Mouse (Mus musculus) hindbrain, embryonic 16.5 days (tissue): Measurements from ENCODE around the gene Mvk. TPM values are rescaled to one million over a fixed set of nuclear protein-coding genes. Genes with fewer than 3 reads are reported as not detected.
A peak's percentile ranks its signal among the peaks of the same experiment; 100 is the strongest.

Source experiments
- ATAC-seq: fragments of 200-750 bp; cut with Nextera tagmentation; 2 replicates; pipeline ENCODE4 v1.8.0; 2017; ENCODE audit warnings: moderate TSS enrichment, moderate library complexity
- H3K27ac ChIP-seq: fragments of 300-500 bp; sonication (generic); 2 replicates; pipeline ENCODE4 v1.5.1; 2014; ENCODE audit warnings: low read depth, mild to moderate bottlenecking, control low read depth, low read length, moderate library complexity
- H3K27me3 ChIP-seq: fragments of 300-500 bp; sonication (generic); replicated peaks from 2 replicates; pipeline ENCODE4 v1.6.1; 2014; ENCODE audit warnings: low read length; ENCODE audit not compliant: control insufficient read depth, insufficient read depth
- H3K36me3 ChIP-seq: fragments of 300-500 bp; sonication (generic); 2 replicates; pipeline ENCODE4 v1.6.1; 2014; ENCODE audit warnings: mild to moderate bottlenecking, low read length, moderate library complexity, mixed read lengths; ENCODE audit not compliant: control insufficient read depth, insufficient read depth
- H3K4me1 ChIP-seq: fragments of 300-500 bp; sonication (generic); 2 replicates; pipeline ENCODE4 v1.6.1; 2014; ENCODE audit warnings: low read depth, low read length; ENCODE audit not compliant: control insufficient read depth, insufficient read depth
- H3K4me2 ChIP-seq: fragments of 300-500 bp; sonication (generic); 2 replicates; pipeline ENCODE4 v1.6.1; 2014; ENCODE audit warnings: mild to moderate bottlenecking, low read length, control low read depth, moderate library complexity
- H3K4me3 ChIP-seq: fragments of 300-500 bp; sonication (generic); 2 replicates; pipeline ENCODE4 v1.5.1; 2014; ENCODE audit warnings: mild to moderate bottlenecking, low read length, control low read depth, moderate library complexity
- H3K9ac ChIP-seq: fragments of 300-500 bp; sonication (generic); 2 replicates; pipeline ENCODE4 v1.6.1; 2014; ENCODE audit warnings: low read depth, mild to moderate bottlenecking, control low read depth, low read length, moderate library complexity
- H3K9me3 ChIP-seq: fragments of 300-500 bp; sonication (generic); 2 replicates; pipeline ENCODE4 v1.6.1; 2014; ENCODE audit warnings: mild to moderate bottlenecking, low read length, moderate library complexity; ENCODE audit not compliant: control insufficient read depth
- WGBS: fragments of 180-500 bp; shearing (Covaris S2); extraction: QIAGEN DNeasy Blood & Tissue Kit; methylation state at CpG from one replicate; pipeline ENCODE4 v1.1.7; 2014; 5-methylcytosine and 5-hydroxymethylcytosine counted together
- polyA plus RNA-seq: library from polyadenylated mRNA; unstranded; fragments of >200 nt; fragmentation: Nextera tagmentation; extraction: Ambion mirVana; gene quantifications from 2 replicates; pipeline ENCODE4 v1.2.1, GENCODE M21; 2015

The Mvk gene
- polyA plus RNA-seq, 1 experiment from 2014 or later = 86.9 TPM

DNA sequence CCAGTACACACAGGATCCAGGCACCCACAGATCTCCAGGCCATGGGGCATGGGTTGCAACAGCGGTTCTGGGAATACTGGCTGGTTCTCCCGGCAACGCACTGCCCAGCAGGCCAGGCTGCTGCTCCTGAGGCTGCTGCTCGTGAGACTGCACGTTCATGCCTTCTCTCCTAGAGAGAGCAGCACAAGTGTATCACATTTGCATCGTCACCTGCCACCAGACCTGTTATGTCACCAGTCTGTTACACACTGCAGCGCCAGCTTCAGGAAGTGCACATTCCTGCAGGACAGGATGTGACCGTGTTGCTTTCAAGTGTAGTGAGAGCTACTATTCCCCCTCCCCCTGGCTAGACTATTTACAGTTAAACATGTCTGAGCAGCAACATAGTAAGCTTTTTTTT is 27.2 kb upstream of the Mvk start:
- H3K4me1 ChIP-seq = no peaks in the 10 kb centered on the region

DNA sequence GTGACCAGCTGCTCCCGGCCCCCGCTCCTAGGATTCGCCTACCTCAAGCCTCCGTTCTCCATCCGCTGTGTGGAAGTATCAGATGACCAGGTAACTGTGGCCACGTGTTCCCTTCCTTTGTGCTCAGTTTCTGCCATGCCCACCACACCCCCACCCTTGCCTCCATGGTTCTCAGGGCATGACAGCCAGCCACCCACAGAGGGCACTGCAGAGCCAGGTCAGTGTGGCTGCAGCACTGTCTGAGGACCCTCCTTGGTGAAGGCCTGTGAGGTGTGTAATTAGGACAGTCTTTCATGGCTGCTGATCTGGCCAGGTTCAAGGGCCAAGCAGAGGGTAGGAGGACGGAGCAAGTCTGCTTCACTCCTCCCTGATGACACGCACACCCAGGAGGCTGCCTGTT is 25.5 kb upstream of the Mvk start:
- Histone ChIP-seq H3K27ac (no peak overlapping the region), H3K4me2 (no peak overlapping the region), H3K4me3 (no peak overlapping the region), H3K9me3 (no peaks in the 10 kb centered on the region), H3K4me1 (peaks cover 2% of the 10 kb centered on the region; the same call in 1 of the 2 replicates), H3K36me3 (peaks cover 44% of the 10 kb centered on the region), H3K9ac (no peak overlapping the region), H3K27me3 (no peaks in the 10 kb centered on the region)
- 85% methylated on average over 8 of the region's 8 CpGs for WGBS
- no peak for ATAC-seq

More for the DNA sequence above, 27.2 kb upstream of the Mvk start:
- Histone ChIP-seq H3K9ac (no peak overlapping the region), H3K4me2 (no peak overlapping the region), H3K4me3 (no peak overlapping the region), H3K27ac (no peak overlapping the region), H3K27me3 (no peaks in the 10 kb centered on the region), H3K36me3 (peaks cover 56% of the 10 kb centered on the region), H3K9me3 (no peaks in the 10 kb centered on the region)
- ATAC-seq = no peak
- WGBS = 92% methylated on average over 8 of the region's 8 CpGs

DNA sequence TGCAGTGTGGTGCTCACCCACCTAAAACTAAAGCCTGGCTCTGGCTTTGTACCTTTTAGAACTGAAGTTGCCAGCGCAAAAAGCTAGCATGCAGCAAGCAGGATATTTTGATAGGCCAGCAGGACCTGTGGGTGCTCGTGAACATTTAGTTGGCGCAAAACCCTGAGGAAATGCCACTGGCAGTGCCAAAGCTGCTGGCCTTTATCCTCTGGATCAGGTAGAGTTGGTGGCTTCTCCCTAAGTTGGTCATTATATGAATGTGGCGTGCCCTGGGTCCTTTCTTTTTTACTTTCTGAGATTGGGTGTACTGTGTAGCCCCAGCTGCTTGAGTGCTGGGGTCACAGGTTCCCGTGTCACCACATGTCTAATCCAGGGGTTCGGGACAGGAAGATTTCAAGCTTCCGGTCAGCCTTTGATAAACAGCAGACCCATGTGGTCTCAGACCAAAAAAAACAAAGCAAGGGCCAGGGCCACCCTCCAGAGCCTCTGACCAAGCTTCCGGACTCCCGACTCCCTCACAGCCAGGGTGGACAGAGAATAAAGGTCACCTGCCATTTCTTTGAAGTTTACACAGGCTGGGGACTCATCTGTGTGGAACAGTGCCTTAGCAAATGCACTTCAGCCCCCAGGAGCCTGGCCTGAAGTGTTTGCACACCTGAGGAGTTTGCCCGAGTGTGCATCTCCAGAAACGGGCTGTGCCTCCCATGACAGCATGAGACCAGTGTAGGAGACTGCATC is 22.3 kb upstream of the Mvk start:
- 78% methylated on average over 11 of the region's 11 CpGs for WGBS
- no peak overlapping the region for H3K27ac ChIP-seq
- H3K36me3 ChIP-seq = peaks cover 28% of the 10 kb centered on the region
- no peaks in the 10 kb centered on the region for H3K9me3 ChIP-seq
- no peak overlapping the region for H3K4me2 ChIP-seq
- no peak overlapping the region for H3K9ac ChIP-seq
- no peaks in the 10 kb centered on the region for H3K27me3 ChIP-seq
- H3K4me1 ChIP-seq = peaks cover 5% of the 10 kb centered on the region; the same call in 1 of the 2 replicates
- ATAC-seq = no peak
- no peak overlapping the region for H3K4me3 ChIP-seq

DNA sequence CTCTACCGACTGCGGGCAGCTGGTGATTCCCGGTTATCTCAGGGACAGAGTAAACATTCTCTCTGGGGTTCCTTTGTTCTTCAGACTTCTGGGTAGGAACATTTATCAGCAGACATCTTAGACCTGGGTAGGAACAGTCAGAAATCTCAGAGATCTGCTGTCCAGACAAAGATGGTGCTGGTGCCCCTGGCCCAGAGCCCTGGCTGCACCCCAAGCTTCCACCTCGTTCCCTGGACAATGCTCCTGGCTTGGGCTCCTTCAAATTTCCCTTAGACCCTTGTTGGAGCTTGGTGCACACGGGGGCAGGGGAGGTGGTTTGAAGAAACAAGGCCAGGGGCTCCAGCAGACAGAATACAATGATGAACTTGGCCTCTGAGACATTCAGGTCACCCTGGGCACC is 21.5 kb upstream of the Mvk start:
- Histone ChIP-seq H3K36me3 (peaks cover 26% of the 10 kb centered on the region), H3K4me3 (no peak overlapping the region), H3K27me3 (no peaks in the 10 kb centered on the region), H3K4me1 (peaks cover 5% of the 10 kb centered on the region; the same call in 1 of the 2 replicates), H3K9ac (no peak overlapping the region), H3K27ac (no peak overlapping the region), H3K4me2 (no peak overlapping the region), H3K9me3 (no peaks in the 10 kb centered on the region)
- 39% methylated on average over 5 of the region's 5 CpGs for WGBS
- no peak for ATAC-seq

DNA sequence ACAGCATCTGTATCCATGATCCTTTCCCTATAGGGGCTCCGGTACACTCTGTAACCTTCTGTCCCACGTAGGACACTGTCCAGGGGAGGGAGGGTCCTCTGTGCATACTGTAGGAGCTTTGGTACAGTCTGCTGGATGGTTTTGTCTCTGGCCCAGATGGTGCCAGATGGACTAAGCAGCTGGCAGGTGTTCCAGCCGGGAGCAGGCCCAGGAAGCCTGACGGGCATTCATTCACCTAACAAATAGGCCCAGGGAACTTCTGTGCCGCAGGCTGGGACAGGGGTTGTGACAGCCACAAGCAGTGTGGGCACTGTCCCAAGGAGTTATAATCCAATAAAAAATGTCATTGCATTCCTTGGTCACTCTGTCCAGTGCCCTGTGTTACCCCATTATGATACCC is 20.1 kb upstream of the Mvk start:
- peak; percentile 40; the same call in 1 of the 2 replicates for ATAC-seq
- H3K9me3 ChIP-seq = no peaks in the 10 kb centered on the region
- WGBS = 46% methylated on average over 5 of the region's 5 CpGs
- peaks cover 18% of the 10 kb centered on the region for H3K36me3 ChIP-seq
- peaks cover 10% of the 10 kb centered on the region for H3K4me1 ChIP-seq
- no peak overlapping the region for H3K27ac ChIP-seq
- no peak overlapping the region for H3K4me2 ChIP-seq
- H3K9ac ChIP-seq = no peak overlapping the region
- H3K27me3 ChIP-seq = no peaks in the 10 kb centered on the region
- H3K4me3 ChIP-seq = no peak overlapping the region

DNA sequence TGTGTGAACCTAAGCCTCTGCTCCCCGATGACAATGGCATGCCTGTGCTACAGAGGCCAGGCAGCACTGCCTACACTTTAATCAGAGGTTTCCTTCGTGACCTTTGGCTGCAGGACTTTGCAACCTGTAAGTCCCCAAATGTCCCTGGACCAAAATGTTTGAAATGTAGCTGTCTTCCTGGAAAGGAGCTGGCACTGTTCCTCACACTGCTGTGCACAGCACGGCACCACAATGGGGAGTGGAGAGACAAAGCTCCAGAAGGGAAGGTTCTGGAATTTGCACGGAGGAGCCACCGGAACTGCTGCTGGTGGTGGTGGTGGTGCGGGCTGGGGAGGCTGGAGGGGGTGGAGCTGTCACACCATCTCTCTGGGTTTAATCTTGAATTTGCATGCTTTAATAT is 17.3 kb upstream of the Mvk start:
- no peak overlapping the region for H3K9ac ChIP-seq
- H3K4me2 ChIP-seq = no peak overlapping the region
- H3K27ac ChIP-seq = no peak overlapping the region
- H3K4me1 ChIP-seq = peaks cover 10% of the 10 kb centered on the region
- no peak for ATAC-seq
- no peaks in the 10 kb centered on the region for H3K36me3 ChIP-seq
- WGBS = 50% methylated on average over 6 of the region's 6 CpGs
- no peak overlapping the region for H3K4me3 ChIP-seq
- H3K9me3 ChIP-seq = no peaks in the 10 kb centered on the region
- H3K27me3 ChIP-seq = no peaks in the 10 kb centered on the region

DNA sequence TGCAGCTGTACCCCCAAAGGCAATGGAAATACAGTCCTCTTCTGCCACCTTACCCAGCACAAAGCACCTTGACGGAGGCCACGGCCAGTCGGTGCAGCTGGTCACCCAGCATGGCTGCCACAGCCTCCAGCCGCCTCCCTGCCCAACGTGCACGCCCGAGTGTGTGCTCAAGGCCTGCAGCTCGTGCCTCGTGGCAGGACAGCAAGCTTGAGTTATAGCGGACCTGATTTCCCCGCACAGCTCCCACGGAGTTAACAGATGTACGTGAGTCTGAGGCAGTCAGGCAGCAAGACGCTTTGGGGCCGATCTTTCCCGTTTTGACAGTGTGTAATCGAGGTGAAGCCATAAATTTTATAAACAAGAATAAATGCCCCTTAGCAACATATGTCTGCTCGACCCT is 15.4 kb upstream of the Mvk start:
- H3K36me3 ChIP-seq = no peaks in the 10 kb centered on the region

DNA sequence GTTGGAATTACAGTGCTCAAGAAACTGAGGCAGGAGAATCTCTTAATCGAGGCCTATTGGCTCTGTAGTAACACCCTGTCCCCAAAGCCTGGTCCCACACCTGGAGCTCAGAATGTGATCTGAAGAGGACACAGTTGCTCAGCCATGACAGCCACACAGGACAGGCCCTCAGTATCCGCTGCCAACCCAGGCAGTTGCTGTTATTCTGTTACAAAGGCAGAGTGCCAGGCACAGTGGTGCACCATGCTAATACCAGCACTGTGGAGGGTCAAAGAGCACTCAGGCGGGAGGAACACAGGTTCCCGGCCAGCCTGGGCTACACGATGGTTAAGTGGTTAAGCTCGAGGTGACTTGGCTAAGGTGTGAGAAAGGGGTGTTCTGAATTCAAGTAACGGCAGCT is 14.3 kb upstream of the Mvk start:
- peaks cover 5% of the 10 kb centered on the region for H3K4me1 ChIP-seq
- no peak overlapping the region for H3K4me2 ChIP-seq
- no peak overlapping the region for H3K4me3 ChIP-seq
- no peak for ATAC-seq
- no peaks in the 10 kb centered on the region for H3K36me3 ChIP-seq
- no peak overlapping the region for H3K27ac ChIP-seq
- H3K9ac ChIP-seq = no peak overlapping the region
- H3K9me3 ChIP-seq = no peaks in the 10 kb centered on the region
- no peaks in the 10 kb centered on the region for H3K27me3 ChIP-seq
- 86% methylated on average over 7 of the region's 7 CpGs for WGBS

More for the DNA sequence above, 15.4 kb upstream of the Mvk start:
- Histone ChIP-seq H3K9ac (no peak overlapping the region), H3K4me2 (no peak overlapping the region), H3K4me1 (peaks cover 7% of the 10 kb centered on the region), H3K4me3 (no peak overlapping the region), H3K27ac (peak overlapping the region; percentile 30), H3K9me3 (no peaks in the 10 kb centered on the region), H3K27me3 (no peaks in the 10 kb centered on the region)
- peak; percentile 50 for ATAC-seq
- 53% methylated on average over 18 of the region's 18 CpGs for WGBS

DNA sequence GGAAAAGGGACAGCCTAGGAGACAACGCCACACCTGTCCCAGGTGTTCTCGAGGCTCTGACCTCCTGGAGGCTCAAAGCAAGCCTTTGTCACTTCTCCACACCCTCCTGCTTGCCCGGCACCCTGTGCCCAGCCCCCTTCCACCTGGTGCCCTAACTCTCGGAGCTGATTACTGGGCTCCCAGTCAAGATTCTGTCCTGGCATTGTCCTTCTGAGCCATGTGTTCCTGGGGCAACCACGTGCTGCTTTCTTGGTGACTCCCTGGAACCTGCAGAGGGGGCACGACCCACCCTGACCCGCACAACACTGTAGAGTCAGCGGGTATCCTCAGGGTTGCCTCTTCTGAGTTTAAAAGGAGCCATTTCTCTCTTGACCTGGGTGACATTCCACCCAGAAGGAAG is 9.7 kb upstream of the Mvk start:
- Histone ChIP-seq H3K9ac (no peak overlapping the region), H3K36me3 (peaks cover 8% of the 10 kb centered on the region), H3K27me3 (no peaks in the 10 kb centered on the region), H3K4me2 (no peak overlapping the region), H3K27ac (no peak overlapping the region), H3K4me1 (no peaks in the 10 kb centered on the region), H3K4me3 (no peak overlapping the region), H3K9me3 (no peaks in the 10 kb centered on the region)
- no peak for ATAC-seq
- 83% methylated on average over 8 of the region's 8 CpGs for WGBS
